Mouse (Mus musculus) B cell, adult 67 days (primary cell): ENCODE measurements around the gene Psapl1. TPM values are rescaled to one million over a fixed set of nuclear protein-coding genes. Genes with fewer than 3 reads are reported as not detected.

Source experiments
- total RNA-seq, 2 experiments: library from RNA; stranded (reverse); gene quantifications; 4 replicates each; pipeline ENCODE4 v1.2.4; 2023

Psapl1 gene
- not detected for total RNA-seq

DNA sequence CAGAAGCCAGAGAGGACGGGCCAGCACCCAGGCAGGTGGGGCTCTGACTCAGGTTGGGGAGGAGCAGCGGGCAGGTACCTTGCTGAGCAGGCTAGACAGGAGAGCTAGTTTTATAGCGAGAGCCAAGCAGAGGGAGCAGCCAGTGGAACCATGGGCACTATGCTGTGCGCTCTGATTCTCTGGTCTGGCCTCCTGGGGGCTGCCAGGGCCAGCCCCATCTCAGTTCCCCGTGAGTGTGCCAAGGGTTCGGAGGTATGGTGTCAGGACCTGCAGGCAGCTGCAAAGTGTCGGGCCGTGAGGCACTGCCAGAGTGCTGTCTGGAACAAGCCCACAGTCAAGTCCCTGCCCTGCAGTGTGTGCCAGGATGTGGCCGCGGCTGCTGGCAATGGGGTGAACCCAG is at the start of gene Psapl1:
Gene Psapl1, plus strand, starts transcription at position 106 of the 400 bp plus-strand sequence.

Other genes starting within 250 kb of the Psapl1 start
- 1 to 10 TPM; 2.4 to 3.7 TPM for gene Sorcs2, start 194.1 kb downstream of the Psapl1 start, total RNA-seq